Mouse (Mus musculus) brain, embryonic 14.5 days (tissue): ENCODE results near the gene Ndufs2. TPM values are rescaled to one million over a fixed set of nuclear protein-coding genes. Genes with fewer than 3 reads are reported as not detected.
A peak's percentile ranks its signal among the peaks of the same experiment; 100 is the strongest.

ENCODE experiments used
- DNase-seq: peaks from one replicate; pipeline ENCODE4 v3.0.0-alpha.2; 2011; ENCODE audit warnings: low read depth
- CTCF ChIP-seq: fragments of 200-500 bp; IDR thresholded peaks from 2 replicates; pipeline ENCODE4 v1.5.1; 2012; ENCODE audit warnings: inconsistent platforms, mild to moderate bottlenecking, moderate library complexity, borderline replicate concordance; ENCODE audit not compliant: insufficient read depth, insufficient read length; ENCODE audit errors: extremely low read depth
- POLR2A ChIP-seq: fragments of 200-500 bp; IDR thresholded peaks from 2 replicates; pipeline ENCODE4 v1.6.1; 2012; ENCODE audit warnings: mild to moderate bottlenecking, inconsistent platforms, borderline replicate concordance; ENCODE audit not compliant: poor library complexity, insufficient read depth, insufficient read length, severe bottlenecking; ENCODE audit errors: extremely low read depth
- polyA plus RNA-seq: library from polyadenylated mRNA; depleted of rRNA; stranded (reverse); fragments of >200 nt; gene quantifications from 2 replicates; pipeline ENCODE4 v1.2.3, GENCODE M21; 2012; rRNA removed

The Ndufs2 gene
- polyA plus RNA-seq, result 130 and 153 TPM in 2 replicates

GRCm38 (mm10) chr1:171250680-171251593 lies at the start of gene Ndufs2:
Gene Ndufs2 (minus strand): TSS chr1:171251388.
- TF ChIP-seq POLR2A (no peak), CTCF (no peak)
- peak; percentile 89 for DNase-seq

- no peak for DNase-seq
- no peak for TF ChIP-seq CTCF
- no peak for TF ChIP-seq POLR2A
These were observed 47.0 kb upstream of the Ndufs2 start for GRCm38 (mm10) chr1:171298226-171298625.

- no peak for TF ChIP-seq CTCF
- no peak for TF ChIP-seq POLR2A
- DNase-seq, result no peak
These were observed 43.8 kb upstream of the Ndufs2 start for GRCm38 (mm10) chr1:171295063-171295402.

- peak; percentile 96 for DNase-seq
- TF ChIP-seq POLR2A (peak; percentile 5; the same call in 1 of the 2 replicates), CTCF (peak; percentile 47; the same call in 1 of the 2 replicates)
These were observed 43.3 kb upstream of the Ndufs2 start, which contains the start of gene Ufc1 for GRCm38 (mm10) chr1:171294298-171295062. Gene Ufc1 (minus strand): TSS chr1:171295024.

GRCm38 (mm10) chr1:171293906-171294297 lies 42.7 kb upstream of the Ndufs2 start:
- DNase-seq, result no peak

GRCm38 (mm10) chr1:171293351-171293750 lies 42.2 kb upstream of the Ndufs2 start:
- no peak for TF ChIP-seq POLR2A
- TF ChIP-seq CTCF, result no peak
- no peak for DNase-seq

More at GRCm38 (mm10) chr1:171293906-171294297, 42.7 kb upstream of the Ndufs2 start:
- no peak for TF ChIP-seq CTCF
- TF ChIP-seq POLR2A, result no peak

GRCm38 (mm10) chr1:171288328-171288727 lies 37.1 kb upstream of the Ndufs2 start:
- DNase-seq, result no peak
- TF ChIP-seq CTCF (no peak), POLR2A (no peak)

GRCm38 (mm10) chr1:171287136-171288081 lies 36.2 kb upstream of the Ndufs2 start, which contains the start of gene Usp21:
Gene Usp21 (minus strand): TSS chr1:171287991.
- TF ChIP-seq CTCF (no peak), POLR2A (peak; percentile 88)

GRCm38 (mm10) chr1:171286517-171286916 lies 35.3 kb upstream of the Ndufs2 start:
- TF ChIP-seq POLR2A (no peak), CTCF (no peak)

More at GRCm38 (mm10) chr1:171287136-171288081, 36.2 kb upstream of the Ndufs2 start, which contains the start of gene Usp21:
- DNase-seq, result peak; percentile 97

More at GRCm38 (mm10) chr1:171286517-171286916, 35.3 kb upstream of the Ndufs2 start:
- no peak for DNase-seq
